Mouse (Mus musculus) lung, adult 18-20 months (tissue): ENCODE data around the gene Chrna3.
A peak's percentile ranks its signal among the peaks of the same experiment; 100 is the strongest.

Experiments used
- DNase-seq, 2 experiments: peaks; one replicate each; pipeline ENCODE4 v3.0.0; 2022; ENCODE audit warnings: mixed read lengths in 2 of 2

Gene Chrna3

DNA sequence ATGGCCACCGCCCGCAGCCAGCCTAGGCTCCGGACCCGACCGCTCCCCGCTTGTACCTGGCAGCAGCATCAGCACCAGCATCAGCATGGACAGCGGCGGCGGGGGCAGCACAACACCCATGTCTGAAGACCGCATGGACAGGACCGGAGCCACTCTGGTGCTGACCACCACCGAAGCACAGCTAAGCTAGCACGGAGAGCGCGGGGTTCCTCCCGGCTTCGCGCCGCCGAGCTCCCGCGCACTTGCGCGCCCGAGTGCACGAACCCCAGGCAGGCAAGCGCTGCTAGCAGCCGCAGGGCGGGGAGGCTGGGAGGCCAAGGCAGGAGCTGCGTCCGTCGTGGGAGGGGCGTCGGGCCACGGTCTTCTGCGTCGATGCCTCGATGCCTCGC is at the start of gene Chrna3:
Gene Chrna3, minus strand, starts transcription at position 288 of the 389 bp plus-strand sequence.
- DNase-seq: no peak

GRCm38 (mm10) chr9:55067965-55068265 is 41.6 kb upstream of the Chrna3 start:
- DNase-seq: no peak

DNA sequence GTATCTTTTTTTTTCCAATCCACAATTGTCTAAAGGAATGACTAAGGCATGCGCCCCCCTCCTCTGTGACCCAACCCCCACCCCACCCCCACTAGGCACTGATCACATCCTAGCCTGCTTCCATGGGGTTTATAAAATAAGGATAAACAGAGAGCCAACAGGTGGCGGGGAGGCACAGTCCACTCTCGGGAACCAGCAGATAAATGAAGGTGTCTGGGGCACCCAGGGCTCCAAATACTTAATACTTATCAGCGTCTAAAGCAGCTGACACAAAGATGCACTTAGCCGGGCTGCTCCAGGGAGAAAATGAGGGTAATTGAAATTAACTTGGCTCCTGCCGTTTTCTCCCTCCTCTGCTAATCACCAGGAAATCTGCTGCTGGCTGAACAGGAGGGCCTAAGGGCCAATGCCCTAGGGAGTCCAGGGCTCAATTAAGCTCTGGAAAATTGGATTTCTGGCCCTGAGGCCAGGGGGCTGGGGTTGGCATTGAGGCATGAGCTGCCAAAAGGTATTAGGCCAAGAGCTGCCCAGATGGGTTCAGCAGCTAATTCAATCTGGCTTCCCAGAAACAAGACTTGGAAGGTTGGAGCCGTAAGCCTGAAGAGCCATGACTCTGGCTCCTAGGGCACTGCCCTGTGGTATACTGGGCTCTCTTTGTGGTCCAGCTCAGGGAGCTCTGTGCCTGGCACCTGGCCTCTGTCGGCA is 41.0 kb upstream of the Chrna3 start:
- DNase-seq: no peak

- DNase-seq: no peak
These were observed 38.9 kb upstream of the Chrna3 start for GRCm38 (mm10) chr9:55065241-55065640.

DNA sequence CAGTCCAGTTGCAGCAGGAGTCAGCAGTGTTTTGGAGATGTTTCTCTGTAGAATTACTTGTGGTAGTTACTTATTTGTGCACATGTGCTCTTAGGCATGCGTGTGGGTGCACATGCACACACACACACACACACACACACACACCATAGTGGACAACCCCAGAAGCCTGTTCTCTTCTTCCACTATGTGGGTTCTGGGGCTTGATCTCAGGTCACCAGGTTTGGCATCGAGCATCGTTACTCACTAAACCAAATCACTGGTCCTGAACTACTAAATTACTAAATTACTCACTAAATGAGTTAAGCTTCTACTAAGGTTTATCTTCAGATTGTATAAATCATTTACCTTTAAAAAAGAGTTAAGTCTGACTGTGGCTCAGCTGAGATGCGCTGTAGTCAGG is 31.7 kb upstream of the Chrna3 start:
- DNase-seq: no peak

DNA sequence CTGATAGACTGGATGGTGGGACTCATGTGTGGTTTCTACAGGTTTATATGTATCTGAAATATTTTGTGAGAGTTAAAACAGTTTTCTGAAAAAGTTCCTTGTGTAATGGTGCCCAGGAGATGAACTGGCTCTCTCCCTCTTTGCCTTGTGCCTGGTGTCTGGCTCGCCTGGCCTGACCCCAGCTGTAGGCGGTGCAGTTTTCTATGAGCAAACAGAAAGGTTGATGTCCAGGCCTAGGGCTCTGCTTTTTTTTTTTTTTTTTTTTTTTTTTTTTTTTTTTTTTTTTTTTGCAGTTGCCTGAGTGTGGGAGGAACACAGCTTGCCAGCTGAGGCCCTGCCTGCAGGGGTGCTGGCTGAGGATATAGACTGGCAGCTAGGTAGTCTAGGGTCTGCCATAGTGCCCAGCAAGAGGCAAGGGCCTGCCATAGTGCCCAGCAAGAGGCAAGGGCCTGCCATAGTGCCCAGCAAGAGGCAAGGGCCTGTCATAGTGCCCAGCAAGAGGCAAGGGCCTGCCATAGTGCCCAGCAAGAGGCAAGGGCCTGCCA is 29.1 kb upstream of the Chrna3 start:
- no peak for DNase-seq

DNA sequence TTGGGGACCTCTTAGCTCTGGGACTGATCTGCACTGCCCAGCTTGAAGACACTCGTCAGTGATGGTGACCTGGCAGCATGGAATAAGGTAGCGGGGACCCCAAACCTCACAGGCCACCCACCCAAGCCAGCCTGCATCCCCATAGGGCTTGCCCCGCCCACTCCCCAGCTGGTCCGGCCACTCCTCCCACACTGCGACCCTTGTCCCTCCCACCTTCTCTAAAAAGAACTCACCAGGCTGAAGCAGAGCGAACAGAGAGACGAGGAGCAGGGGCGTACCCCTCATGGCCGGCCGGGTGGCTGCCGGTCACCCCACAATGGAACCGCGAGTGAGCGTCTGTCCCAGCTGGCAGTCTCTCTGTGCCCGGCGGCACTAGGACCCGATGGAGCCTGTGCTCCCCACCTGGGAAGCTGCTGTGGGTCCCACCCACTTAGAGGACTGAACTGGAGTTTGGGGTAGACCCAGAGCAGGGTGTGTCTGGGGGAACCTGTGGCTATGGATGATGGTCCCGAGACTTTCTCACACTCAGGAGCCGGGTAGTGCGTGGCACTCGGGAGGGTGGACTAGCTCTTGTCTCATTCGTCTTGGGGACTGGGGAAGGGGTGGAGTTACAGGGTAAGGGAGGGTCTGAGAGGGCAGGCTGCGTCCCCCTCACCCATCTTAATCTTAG is 22.0 kb upstream of the Chrna3 start, which contains the start of gene Chrnb4:
Gene Chrnb4, minus strand, starts transcription at position 569 of the 670 bp plus-strand sequence.
- DNase-seq: no peak

DNA sequence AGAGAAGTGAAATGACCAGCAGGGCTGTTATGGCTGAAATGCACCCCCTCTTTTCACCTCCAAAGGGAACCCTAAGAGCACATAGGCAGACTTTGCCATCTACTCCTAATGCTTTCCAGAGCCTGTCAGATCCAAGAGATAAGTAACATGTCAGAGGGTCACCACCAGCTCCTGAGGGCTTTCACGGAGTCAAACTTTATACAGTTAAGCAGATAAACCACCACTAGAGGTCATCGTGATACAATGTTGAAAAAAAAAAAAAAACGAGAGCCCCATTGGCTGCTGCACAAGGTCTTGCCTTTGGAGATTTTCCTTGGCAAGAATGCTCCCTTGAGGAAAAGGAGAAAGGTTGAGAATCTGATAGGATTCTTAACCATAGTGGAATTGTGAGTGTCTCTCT is 20.4 kb upstream of the Chrna3 start:
- DNase-seq: no peak

DNA sequence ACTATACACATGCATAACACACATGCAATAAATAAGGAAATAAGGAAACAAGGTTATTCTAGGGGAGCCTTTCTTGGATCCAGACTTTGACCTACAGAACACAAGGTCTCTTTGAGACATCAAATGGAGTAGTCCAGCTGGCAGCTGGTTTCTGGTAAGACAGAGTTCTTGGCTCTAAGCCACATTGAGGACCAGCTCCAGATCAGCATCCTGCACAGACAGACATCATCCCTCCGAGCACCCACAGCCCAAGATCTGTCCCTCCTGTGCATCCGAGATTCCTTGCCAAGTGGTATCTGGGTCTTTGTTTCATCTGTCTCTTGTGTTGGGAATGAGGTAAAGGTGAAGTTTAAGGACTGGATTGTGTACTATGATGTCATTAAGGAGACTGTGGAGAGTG is 18.6 kb upstream of the Chrna3 start:
- no peak for DNase-seq

DNA sequence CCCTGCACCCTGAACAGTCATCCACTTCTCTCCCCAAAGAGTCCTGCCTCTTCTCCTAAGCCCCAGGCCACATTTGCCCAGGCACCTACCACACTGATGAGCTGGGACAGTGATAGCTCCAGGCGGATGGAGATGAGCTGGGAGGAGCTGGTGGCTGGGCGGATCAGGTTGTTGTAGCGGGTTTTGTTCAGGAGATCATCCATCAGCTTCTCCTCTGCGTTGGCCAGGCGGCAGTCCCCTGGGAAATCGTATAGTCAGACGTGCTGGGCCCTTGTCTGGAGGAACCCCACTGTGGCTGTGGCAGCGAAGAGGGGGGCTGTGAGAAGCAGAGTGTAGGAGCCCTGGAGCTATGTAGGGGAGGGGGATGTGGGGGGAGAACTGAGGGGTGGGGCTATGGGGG is 17.3 kb upstream of the Chrna3 start:
- DNase-seq: no peak

DNA sequence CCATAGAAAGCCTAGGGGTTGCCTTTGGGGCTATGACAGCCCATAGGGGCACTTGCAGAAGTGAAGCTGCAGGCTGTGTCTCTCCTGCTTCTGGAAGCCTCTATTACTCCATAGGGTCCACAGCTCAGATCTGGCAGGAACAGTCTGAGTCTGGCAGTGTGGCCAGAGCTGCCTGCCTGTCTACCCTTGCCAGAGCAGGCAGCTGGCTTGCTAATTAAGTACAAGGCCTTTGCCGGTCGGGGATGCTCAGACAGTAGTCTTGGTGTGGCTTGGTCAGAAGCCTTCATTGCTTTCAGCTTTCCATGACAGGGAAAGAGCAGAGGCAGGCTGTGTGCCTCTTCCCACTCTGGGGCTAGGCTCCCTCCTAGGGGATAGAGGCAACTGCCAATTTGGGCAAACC is 15.0 kb upstream of the Chrna3 start:
- no peak for DNase-seq

- no peak for DNase-seq
These were observed 13.6 kb upstream of the Chrna3 start for GRCm38 (mm10) chr9:55039983-55040382.

GRCm38 (mm10) chr9:55038948-55039347 is 12.6 kb upstream of the Chrna3 start:
- DNase-seq: no peak

GRCm38 (mm10) chr9:55031435-55032167 is 5.2 kb upstream of the Chrna3 start:
- no peak for DNase-seq

GRCm38 (mm10) chr9:55025534-55026274 is 658 bp downstream of the Chrna3 start:
- no peak for DNase-seq

DNA sequence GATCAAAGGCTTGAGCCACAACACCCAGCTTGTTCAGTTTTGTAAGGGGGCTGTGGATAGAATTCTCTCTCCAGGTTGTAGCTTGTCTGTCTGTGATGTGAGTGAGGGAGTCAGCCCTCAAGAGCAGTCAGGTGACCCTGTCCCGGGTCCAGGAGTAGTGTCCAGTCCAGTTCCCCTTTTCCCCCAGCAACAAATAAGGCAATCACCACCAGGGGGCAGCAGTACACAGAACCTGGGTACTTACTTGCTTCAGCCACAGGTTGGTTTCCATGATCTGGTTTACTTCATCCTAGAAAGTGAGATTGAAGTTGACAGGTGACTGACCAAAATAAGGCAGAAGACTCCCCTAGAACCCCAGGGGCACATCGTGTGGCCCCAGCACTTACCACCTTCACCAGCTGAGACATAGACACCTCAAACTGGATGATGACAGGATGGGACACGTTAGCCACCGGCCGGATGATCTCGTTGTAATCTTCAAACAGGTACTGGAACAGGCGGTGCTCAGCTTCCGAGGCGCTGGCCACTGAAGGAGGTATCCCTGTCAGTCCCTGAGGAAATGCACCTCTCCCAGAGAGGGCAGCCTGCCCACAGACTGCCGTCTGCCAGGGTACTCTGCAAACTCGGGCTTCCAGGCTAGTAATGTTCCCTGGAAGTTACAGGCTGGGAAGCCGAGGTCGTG is 2.3 kb downstream of the Chrna3 start:
- DNase-seq: peak; percentile 65 to 77

GRCm38 (mm10) chr9:55023326-55023725 is 3.0 kb downstream of the Chrna3 start:
- DNase-seq: no peak

GRCm38 (mm10) chr9:55016926-55017325 is 9.4 kb downstream of the Chrna3 start:
- no peak for DNase-seq

GRCm38 (mm10) chr9:55010588-55011350 is 15.6 kb downstream of the Chrna3 start:
- no peak for DNase-seq

DNA sequence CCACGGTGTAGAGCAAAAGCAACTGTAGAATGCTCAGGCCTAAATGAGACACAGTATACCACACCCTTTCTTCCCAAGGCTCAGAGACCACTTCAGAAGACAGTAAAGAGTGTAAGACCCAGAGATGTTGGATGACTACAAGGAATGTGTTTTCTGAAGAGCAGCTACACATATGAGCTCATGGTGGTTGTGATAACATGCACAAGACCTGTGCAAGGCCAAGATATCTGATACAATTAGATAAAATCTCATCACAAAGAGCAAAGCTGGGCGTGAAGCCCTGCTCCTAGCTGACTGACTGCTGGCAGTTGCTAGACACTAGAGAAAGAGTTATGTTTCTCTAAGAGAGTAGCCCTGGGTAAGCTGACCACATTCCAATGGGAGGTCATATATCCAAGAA is 16.7 kb downstream of the Chrna3 start:
- no peak for DNase-seq

DNA sequence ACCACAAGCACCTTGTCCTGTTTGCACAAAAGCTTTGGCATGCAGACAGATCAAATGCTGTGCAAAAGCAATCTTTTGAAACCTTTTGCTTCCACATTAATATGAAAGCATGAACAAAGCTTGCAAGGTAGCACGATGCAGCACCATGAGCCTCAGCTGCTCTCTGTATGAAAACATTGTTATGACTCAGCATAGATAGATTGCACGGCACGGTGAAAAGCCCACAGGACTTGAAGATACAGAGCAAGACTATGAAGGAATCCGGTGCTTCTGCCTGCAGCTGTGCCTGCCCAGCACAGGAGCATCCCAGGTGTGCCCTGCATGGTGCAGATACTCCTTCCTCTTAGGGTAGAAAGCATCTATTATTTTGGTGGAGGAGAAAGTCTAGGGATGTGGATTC is 22.8 kb downstream of the Chrna3 start:
- DNase-seq: no peak

- no peak for DNase-seq
These were observed 30.7 kb downstream of the Chrna3 start for GRCm38 (mm10) chr9:54995645-54996044.
